Mouse (Mus musculus) testis, adult 2 months (tissue): ENCODE results near the gene Evc.

Source experiments
- CTCF ChIP-seq: fragments of 200-500 bp; IDR thresholded peaks from 2 replicates; pipeline ENCODE4 v1.5.1; 2012; ENCODE audit warnings: low read depth, mild to moderate bottlenecking, inconsistent platforms, low read length, moderate library complexity; ENCODE audit not compliant: control insufficient read depth, insufficient read depth, insufficient replicate concordance
- POLR2A ChIP-seq: fragments of 200-500 bp; IDR thresholded peaks from 2 replicates; pipeline ENCODE4 v1.6.1; 2012; ENCODE audit warnings: low read depth, mild to moderate bottlenecking, inconsistent platforms, low read length, moderate library complexity; ENCODE audit not compliant: control insufficient read depth

DNA sequence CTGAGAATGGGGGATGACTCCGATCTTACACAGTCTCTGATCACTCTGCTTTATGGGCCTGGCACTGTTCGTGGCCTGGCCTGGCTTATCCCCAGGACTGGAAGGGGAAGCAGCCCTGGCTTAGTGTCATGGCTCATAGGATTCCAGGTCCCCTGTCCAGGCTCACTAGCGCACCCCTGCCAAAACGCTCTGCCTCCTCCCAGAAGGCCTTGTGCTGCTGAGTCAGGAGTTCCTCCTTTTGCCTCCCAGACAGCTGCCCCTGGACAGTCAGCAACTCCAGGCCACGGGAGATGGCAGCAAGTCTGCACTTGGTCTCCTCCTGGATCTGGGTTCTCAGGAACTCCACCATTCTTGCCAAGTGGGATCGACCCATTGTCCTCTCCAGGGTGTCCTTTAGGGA, 18.0 kb downstream of the Evc start:
- no peak for TF ChIP-seq POLR2A
- TF ChIP-seq CTCF = no peak
